Mouse (Mus musculus): Measurements from ENCODE around the gene Mthfs.
"Not testable (repeated sequence)": the region's sequence is repeated elsewhere in the genome, so short reads cannot be mapped to it uniquely, and the experiment has no call there.

Gene Mthfs

GRCm38 (mm10) chr9:89210353-89211064 lies at the start of gene Mthfs:
Gene Mthfs (plus strand): TSS chr9:89210676.
- DNase-seq, result peak; percentile 19

- not testable (repeated sequence) for DNase-seq
These were observed 37.9 kb upstream of the Mthfs start for GRCm38 (mm10) chr9:89172539-89172938.

- peak; percentile 33 for DNase-seq
These were observed 31.6 kb upstream of the Mthfs start for GRCm38 (mm10) chr9:89178833-89179232.

GRCm38 (mm10) chr9:89179469-89179868 lies 31.0 kb upstream of the Mthfs start:
- not testable (repeated sequence) for DNase-seq

- DNase-seq, result not testable (repeated sequence)
These were observed 23.5 kb upstream of the Mthfs start for GRCm38 (mm10) chr9:89187006-89187405.

GRCm38 (mm10) chr9:89195483-89195882 lies 15.0 kb upstream of the Mthfs start:
- not testable (repeated sequence) for DNase-seq

GRCm38 (mm10) chr9:89197509-89197908 lies 13.0 kb upstream of the Mthfs start:
- not testable (repeated sequence) for DNase-seq

GRCm38 (mm10) chr9:89198349-89198748 lies 12.1 kb upstream of the Mthfs start:
- DNase-seq, result not testable (repeated sequence)

GRCm38 (mm10) chr9:89198969-89199416 lies 11.5 kb upstream of the Mthfs start, which contains the start of the genes Bcl2a1b and Gm29094:
Gene Bcl2a1b (plus strand): TSS chr9:89199209.
Gene Gm29094 (plus strand): TSS chr9:89199379.
- not testable (repeated sequence) for DNase-seq

- DNase-seq, result not testable (repeated sequence)
These were observed 8.2 kb upstream of the Mthfs start for GRCm38 (mm10) chr9:89202256-89202655.

GRCm38 (mm10) chr9:89208939-89209338 lies 1.5 kb upstream of the Mthfs start:
- DNase-seq, result not testable (repeated sequence)

- DNase-seq, result peak; percentile 96
These were observed 786 bp downstream of the Mthfs start for GRCm38 (mm10) chr9:89211065-89211858.

GRCm38 (mm10) chr9:89212428-89212827 lies 2.0 kb downstream of the Mthfs start:
- DNase-seq, result peak; percentile 36

- not testable (repeated sequence) for DNase-seq
These were observed 7.7 kb downstream of the Mthfs start for GRCm38 (mm10) chr9:89218174-89218573.

- DNase-seq, result not testable (repeated sequence)
These were observed 9.2 kb downstream of the Mthfs start for GRCm38 (mm10) chr9:89219668-89220067.

- DNase-seq, result not testable (repeated sequence)
These were observed 10.3 kb downstream of the Mthfs start for GRCm38 (mm10) chr9:89220704-89221287.

- no peak for DNase-seq
These were observed 15.6 kb downstream of the Mthfs start for GRCm38 (mm10) chr9:89226071-89226470.

GRCm38 (mm10) chr9:89228122-89228521 lies 17.6 kb downstream of the Mthfs start:
- no peak for DNase-seq

- DNase-seq, result not testable (repeated sequence)
These were observed 20.5 kb downstream of the Mthfs start for GRCm38 (mm10) chr9:89230897-89231497.

- not testable (repeated sequence) for DNase-seq
These were observed 26.7 kb downstream of the Mthfs start for GRCm38 (mm10) chr9:89237131-89237530.

- DNase-seq, result peak; percentile 47
These were observed 28.6 kb downstream of the Mthfs start for GRCm38 (mm10) chr9:89238976-89239505.

- peak; percentile 76 for DNase-seq
These were observed 30.1 kb downstream of the Mthfs start for GRCm38 (mm10) chr9:89240516-89241019.
